Mouse (Mus musculus) bone marrow macrophage, adult 2 months (primary cell): ENCODE results near the gene Cyp1b1.

Experiments
- CTCF ChIP-seq: IDR thresholded peaks from 2 replicates; pipeline ENCODE4 v1.5.1; 2012; ENCODE audit warnings: low read depth, mild to moderate bottlenecking, low read length, moderate library complexity
- POLR2A ChIP-seq: IDR thresholded peaks from 2 replicates; pipeline ENCODE4 v1.6.1; 2012; ENCODE audit warnings: mild to moderate bottlenecking, low read depth, low read length, borderline replicate concordance

DNA sequence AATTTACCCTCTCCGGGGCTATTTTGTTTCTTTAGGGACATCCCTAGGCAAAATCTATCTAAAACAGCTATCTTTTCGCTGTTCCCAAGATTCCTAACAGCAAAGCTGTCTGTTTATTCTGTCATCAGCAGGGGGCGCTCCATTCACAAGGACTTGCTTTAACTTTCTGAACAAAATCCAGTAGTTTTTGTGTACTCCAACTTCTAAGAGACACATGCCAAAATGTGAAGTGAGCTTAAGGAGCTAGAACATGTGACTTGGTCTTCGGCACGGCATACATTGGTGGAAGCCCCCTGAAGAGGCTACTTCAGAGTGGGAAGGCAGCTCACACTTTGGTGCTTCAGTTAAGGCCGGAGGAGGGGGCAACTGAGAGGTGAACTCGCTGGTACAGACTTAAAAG lies 53.5 kb downstream of the Cyp1b1 start:
- no peak for TF ChIP-seq POLR2A
- no peak for TF ChIP-seq CTCF
